Mouse (Mus musculus): ENCODE results near the gene Meis1.

Gene Meis1

DNA sequence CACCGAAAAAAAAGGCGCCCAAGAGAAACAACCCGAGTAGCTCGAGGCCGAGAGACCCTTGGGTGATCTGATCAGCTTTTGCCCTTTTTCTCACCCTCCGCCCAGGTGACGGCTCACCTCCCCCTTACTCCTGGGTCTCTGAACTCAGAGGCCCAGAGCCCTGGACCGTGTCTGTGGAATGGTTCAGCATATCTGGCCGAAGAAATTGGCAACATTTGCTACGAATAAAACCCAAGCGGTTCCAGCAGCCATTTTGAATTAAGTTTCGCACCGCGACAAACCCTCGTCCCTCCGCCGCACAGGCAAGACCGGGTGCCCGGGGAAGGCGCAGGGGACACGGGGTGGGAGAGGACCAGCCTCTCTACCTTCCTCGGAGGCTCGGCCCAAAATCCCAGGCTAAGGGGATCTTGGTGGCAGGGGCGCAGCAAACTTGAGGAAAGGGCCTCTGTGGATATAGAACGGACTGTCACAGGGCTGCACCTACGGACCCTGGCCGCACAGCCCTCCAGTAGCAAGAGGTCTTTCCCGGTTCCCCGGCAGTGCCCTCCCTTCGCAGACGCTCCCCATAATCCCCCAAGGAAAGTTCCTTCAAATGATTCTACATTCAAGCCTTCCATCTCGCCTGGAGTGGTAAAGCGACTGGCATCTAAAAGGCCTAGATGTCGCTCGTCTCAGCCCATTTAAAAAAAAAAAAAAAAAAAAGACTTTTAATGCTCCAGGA lies 4.2 kb downstream of the Meis1 start:
- DNase-seq (ENCODE audit: low read depth, low spot score) = no peak

DNA sequence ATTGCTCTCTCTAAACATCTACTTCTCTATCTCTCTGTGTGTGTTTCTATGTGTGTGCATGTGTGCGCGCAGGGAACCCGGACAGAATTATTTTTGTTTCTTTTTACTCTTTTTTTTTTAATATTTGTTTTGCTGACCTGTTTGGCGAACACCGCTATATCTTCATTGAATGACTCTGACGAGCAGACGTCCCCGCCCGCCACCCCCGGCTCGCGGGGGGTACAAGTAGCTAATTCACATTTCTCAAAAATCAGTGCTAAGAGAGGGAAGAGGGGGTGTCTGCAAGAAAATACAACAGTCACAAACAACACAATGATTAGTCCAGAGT lies 4.7 kb downstream of the Meis1 start:
- DNase-seq (ENCODE audit: low read depth, low spot score) = no peak

DNA sequence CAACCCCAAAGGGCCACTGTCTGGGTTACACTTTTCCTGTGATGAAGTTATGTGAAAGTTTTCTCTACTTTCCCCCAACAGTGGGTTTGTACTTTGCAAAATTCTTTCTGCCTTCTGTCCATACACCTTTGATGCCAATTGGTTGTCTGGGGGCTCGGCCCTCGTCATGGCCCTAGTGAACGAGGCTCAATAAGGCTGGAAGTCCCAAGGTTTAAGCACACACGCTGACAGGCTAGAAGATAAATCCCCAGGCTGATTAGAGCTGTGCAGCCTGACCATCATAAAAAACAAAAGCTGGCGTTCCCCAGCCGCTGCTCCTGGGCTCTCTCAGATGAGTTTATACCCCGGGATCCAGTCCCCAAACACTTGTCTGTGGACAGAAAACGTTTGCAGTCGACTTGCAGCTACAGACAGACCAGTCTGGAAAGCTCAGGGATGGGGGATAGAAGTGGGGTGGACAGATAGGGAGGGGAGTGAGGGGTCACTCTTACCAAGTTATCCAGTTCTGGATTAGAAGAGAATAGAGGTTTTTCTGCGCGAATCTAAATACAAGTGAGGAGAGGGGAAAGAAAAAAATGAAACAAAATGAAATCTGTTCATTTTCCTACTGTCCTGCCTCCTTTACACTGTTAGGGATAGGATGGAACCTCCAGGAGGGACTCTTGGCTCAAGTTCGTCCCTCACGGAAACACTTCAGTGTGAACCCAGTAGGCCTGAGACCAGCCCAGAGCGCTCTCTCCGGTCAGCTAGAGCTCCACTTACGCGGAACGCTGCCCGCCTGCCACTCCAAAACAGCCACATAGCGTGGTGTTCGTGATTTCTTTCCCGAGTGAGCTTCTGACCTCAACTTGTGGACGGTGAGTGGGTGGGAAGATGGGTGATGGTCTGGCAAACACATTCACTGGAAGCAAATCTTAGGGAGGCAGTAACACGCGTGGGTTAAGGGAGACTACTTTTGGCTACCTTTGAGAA lies 5.4 kb downstream of the Meis1 start:
- no peak for DNase-seq (ENCODE audit: low read depth, low spot score)

DNA sequence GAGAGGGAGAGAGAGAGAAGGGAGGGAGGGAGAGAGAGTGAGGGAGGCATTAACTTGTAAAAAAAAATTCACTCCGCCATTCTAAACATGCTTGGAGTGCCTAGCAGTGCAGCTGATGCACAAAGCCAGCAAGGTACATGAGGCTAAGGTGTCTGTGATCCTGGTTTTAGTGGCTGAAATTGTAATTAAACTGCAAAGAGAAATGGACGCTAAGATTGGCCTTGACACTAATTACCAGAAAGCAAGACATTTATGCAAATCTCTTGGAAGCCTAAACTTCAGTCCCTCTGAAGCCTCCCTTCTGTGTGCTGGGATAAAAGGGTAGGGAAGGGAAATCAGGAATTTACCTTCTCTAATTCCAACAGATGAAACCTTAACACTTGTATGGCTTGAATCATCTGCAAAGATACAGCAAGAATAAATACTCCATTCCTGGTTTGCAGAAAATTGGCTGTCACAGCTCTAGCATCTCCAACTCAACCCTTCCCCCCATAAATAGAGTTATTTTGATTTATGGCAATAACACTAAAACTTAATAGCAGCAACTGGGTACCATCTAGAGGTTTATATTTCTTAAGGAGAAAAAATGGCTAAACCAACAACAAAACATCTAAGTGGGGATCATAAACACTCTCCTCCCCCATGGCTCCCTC lies 6.2 kb downstream of the Meis1 start:
- no peak for DNase-seq (ENCODE audit: low read depth, low spot score)

DNA sequence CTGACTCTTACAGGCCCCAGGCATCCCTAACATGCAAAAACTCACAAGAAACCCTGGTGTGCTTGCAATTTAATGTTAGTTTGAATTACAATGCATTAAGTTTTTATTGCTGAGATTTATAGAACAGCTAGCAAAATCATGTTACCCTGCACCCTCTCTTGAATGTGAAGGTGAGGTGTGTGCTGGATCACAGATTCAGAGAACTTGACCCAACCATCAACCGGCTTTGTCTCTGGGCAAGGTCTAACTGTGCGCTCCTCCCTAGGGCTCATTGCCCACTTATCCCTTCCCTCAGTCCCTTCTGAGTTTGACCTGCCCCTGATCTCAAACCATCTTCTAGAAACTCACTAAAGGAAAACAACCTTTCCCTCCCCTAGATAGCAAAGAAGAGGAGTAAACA lies 6.8 kb downstream of the Meis1 start:
- DNase-seq (ENCODE audit: low read depth, low spot score) = no peak

DNA sequence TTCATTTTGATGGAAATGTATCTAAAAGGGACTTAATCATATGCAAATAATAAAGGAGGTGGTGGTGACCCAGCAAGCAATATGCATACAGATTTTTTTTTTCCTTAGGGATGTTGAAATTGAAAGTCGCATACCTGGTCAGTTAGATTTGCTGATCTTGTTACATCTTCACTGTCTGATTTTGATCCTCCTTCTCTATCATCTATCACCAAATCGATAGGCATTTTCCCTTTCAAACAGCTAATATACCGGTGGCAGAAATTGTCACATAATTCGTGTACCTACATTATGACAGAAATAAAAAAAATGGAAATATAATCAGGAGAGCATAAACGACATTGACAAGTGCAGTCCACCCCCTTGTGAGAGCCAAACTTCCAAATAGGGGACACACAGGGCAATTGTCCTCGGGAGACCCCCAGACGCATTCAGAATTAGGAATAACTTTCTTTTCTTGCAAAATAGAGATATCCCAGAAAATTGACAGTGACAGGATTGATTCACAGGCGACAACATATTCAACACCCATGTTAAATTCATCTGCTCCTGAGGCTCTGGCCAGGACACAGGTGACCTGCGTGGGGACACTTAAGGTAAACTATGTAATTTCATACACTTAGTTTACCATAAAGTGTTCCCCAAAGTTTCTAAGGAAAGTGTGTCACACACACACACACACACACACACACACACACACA lies 7.5 kb downstream of the Meis1 start:
- no peak for DNase-seq (ENCODE audit: low read depth, low spot score)

DNA sequence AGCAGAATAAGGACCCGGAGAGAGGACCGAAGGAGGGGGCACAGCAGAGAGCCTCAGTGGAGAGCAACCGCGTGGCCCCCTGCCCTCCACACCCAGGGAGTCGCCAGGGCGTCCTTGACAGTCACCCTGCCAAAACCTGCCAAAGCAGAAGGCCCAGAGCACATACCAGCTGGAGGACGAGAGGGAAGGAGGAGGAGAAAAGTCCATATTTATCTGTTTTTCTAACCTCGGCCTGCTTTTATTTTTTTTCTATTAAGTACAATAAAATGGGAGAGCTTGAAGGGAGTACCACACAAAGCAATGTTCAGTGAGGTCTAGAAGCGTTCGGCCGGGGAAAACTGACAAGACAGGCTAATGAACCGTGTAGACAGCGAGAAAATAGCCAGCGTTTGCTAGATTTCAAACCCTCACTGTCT lies 8.4 kb downstream of the Meis1 start:
- no peak for DNase-seq (ENCODE audit: low read depth, low spot score)

DNA sequence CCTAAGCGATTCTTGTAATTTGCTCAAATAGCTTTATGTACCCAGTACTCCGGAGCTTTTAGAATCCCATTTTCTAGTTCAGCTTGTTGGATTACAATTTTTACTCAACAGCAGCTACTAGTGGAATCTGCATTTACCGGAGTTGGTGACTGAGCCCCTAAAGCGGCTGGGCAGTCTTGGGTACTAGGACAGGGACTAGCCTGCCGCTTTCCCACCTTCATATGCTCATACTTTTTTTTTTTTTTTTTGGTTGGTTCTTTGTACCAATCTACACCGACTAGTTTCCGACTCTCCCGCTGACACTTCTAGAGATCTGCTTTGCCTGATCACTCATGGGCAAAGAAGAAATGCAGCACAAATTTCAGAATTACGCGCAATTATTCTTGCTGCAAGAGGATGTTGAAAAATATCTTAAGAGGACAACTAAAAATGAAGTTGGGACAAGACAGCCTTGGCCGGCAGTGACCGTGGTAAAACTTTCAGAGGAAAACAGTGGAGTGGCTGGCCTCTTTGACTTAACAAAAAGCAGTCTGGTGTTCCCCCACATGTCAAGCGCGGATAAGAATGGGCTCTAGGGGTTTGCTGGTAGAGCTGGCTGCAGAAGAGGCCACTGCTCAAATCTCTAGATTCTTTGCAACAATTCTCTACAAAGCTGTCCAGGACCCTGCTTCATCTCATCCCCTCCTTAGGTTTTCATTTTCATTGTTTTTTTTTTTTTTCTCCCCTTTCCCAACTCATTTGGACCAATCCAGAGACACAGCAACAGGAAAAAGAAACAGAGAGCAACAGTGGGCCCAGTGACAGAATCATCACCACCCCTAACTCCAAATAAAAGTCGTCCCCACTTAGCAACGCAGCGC lies 9.0 kb downstream of the Meis1 start:
- no peak for DNase-seq (ENCODE audit: low read depth, low spot score)

DNA sequence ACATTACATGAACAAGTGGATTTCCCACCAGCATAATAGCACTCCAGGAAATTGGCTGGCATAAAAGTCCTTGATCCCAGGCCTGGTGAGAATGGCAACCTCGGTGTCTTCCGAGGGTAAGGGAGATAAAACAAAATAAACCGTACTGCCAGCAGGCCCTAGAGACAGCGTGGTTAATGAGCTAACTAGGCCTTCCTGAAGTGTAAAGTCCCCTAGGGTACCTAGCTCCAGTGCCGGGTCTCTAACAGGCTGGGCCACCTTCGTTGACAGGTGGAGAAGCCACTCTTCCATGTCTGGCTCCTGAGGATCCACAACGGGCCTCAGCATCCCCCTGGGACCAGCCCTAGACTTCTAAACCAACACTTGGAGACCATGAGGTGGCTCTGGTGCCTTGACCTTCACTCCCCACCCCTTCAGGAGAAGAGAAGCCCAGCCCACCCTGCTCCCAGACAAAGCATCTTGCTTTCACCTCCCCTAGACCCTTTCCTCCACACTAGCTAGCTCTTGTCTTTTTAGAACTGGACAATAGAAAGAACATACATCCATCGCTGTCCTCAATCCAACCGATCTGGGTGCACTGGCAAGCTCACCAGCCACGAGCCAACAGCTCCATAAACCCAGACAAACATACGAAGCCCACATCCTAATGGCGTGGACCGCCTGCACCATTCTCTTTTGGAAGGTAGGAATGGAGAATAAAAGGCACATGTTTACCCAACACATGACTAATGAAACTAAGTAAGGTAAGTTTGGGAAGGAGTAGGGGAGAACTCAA lies 10.0 kb downstream of the Meis1 start:
- no peak for DNase-seq (ENCODE audit: low read depth, low spot score)

DNA sequence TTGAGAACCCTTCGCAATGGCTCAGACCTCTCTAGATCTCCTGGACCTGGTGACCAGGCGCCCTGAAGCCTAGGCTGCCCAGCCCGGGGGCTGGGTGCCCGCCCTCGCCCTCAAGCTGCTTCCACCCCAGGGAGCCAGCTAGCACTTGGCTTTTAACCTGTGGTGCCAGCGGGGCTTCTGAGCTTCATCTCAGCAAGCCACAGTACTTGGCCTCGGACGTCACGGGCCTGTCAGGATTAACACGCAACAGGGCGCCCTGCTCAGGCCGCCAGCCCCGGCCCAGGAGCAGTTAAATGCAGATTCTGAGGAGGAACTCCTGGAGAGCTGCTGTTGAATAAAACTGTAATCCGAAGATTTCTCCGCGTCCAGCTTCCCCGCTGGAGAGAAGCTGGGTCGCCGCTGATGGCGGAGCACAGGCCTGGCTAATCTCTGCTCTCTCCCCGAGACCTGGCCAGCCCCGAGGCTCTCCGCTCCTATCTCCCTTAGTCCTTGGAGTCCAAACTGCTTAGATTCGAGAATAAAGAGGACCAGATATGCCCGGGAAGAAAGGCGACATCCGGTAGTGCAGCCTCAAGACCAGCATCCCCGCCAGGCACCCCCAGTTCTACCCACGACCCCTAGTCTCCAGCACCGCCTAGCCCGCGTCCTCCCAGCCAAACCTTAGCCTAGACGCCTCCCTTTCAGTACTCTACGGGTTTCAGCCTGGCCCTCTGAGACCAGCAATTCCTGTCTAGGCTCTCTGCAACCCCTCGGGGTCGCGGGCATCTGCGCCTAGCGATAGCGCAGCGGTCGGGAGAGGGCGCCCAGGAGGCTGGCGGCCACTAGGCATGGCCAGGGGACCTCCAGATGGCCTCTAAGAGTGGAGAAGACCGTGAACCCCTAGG lies 11.0 kb downstream of the Meis1 start:
- DNase-seq (ENCODE audit: low read depth, low spot score) = no peak

DNA sequence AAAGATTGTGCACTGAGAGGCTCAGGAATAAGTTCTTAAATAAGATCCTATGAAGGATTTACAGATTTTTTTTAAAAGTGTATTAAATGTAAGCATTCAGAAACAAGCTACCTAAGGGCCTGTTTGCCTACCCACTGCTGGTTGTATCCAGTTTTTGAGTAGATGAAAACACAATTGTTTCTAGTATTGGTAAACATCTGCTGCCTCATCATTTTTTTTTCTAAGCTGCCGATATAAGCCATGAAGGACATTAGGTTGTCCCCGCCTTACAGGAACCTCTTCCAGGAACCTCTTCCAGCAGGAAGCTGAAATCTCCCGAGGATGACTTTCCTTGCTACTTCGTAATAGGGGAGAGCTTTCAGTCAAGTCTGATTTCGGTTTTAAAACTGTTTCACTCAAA lies 11.7 kb downstream of the Meis1 start:
- no peak for DNase-seq (ENCODE audit: low read depth, low spot score)

DNA sequence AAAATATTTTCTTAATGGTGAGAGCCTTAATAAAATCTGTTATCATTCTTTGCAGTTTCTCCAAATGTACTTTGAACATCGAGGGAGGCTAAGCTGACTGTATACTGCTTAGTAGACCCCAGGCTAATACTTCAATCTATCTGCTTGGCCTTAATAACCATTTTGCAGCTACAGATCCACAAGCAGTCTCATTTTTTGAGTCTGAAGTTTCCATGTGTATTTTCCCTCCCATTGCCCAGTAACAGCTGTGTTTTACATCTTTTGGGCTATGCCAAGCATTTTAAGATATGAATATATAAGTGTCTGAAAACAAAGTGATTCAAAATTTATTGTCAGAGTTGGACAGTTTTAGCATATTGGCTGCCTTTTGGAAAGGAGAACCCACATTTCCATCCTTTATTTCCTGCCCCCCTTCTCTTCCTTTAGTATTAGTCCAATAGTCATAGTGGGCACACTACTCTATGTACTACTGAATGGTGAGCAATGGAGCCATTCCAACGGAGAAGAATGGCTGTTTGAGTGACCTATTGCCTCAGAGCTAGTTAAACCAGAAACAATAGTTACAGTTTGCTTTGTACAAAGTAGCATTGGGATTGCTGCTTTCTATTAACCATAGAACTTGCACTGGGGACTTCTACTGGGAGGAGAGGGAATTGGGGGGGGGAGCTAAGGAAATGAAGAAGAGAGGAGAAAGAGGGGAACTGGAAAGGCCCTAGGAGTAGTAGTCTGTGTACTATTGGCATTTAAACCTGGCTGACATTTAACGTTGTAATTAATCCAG lies 12.7 kb downstream of the Meis1 start:
- no peak for DNase-seq (ENCODE audit: low read depth, low spot score)

DNA sequence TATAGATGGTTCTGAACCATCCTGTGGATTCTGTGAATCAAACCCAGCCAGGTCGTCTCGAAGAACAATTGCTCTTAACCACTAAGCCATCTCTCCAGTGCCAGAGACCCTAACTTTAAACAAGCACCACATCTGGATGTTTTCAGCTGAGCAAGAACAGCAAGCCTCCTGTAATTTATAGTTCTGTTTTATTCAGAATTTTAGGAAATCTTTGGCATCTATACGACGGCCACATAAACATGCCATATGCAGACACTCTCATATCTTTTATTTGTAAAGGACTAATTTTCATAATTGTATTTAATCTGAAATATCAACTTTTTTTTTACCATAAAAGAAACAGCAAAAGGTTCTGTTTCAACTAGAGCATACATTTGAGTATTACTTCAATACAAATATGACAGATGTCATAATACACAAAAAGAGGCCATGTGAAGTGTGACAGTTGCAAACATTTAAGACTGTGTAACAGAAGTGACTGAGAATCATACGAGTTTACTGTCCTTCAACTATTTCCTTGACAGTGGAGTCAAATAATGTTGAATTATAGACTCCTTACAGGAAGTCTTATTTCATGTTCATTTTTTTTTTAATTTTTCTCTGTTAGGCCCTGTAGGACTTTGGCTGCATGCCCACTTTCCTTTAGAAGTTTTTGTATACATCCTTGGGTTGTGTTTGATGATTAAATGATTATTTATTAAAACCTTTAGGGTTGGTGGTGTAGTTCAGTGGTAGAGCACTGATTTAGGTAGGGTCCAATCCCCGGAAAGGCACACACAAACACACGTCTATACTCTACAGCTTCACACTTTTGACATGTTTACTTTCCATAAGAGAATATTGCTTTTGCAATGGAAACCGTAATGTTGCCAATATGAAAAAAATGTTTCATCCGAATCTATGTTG lies 13.5 kb downstream of the Meis1 start:
- DNase-seq (ENCODE audit: low read depth, low spot score) = no peak

DNA sequence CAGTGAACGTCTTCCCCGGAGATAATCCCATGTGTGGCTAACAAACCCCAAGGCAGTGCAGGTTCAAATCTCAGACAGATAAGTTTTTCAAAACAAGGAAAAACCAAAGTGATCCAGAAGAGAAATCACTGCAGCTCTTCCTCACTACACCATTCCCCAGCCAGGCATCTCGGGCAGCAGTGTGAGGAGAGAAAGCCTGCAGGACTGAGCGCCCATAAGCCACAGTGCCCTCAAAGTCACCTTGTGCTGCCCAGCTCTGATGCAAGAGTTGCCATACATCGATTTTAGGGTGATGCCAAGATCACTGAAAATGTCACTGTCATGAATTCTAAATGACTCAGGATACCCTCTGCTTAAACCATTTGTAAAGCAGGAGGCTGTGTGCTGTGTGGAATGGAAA lies 15.7 kb downstream of the Meis1 start:
- DNase-seq (ENCODE audit: low read depth, low spot score) = no peak

DNA sequence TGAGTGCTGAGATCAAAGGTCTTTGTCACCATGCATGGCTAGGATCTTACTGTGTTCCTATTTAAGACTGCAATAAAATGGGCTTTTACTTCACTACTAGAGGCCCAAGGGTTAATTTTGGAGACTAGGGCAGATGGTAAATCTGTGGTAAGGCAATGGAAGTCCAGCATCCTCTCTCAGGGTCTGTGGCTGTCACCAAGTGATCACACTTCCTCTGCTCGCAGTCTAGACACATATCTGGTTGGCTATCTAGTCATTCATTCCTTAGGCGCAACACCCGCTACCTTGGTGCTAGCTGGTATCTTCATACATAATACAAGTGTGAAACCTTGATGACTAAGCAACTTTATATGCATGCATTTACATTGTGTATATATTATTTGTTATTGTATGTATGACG lies 22.0 kb downstream of the Meis1 start:
- DNase-seq (ENCODE audit: low read depth, low spot score) = no peak

DNA sequence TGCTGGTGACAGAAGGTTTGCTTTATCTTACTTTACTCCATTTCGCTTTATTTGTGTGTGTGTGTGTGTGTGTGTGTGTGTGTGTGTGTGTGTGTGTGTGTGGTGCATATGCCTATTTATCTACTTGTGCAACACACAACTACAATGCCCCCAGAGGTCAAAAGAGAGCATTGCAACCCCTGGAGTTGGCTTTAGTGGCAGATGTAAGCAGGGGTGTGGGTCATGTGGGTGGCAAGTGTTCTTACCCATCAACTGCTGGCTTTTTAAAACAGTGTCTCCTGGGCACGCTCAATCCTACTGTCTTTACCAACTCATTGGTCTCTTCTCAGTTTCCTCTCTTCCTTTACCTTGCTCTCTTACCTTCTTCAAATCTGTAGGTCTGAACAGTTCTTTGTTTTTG lies 22.5 kb downstream of the Meis1 start:
- DNase-seq (ENCODE audit: low read depth, low spot score) = no peak

DNA sequence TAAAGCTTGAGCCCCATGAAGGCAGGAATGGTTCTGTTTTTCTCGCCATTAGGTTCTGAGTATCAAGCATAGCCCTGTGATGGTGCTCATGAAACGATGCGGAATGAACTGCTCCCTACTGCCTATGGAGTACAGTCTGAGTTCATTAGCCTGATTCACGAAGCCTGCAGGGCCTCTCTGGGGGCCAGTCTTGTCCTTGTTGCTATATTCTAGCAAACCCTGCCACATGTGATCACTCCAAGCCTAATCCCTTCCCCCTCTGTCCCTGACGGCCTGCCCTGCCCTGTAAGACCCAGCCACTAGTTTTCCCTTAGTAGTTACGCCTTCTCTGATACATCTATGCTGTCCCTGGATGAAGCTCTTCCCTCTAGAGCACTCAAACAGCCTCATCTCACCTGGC lies 26.0 kb downstream of the Meis1 start:
- no peak for DNase-seq (ENCODE audit: low read depth, low spot score)

Data from telencephalon, adult 2 months (tissue).